Mouse (Mus musculus) G1E (cell line): ENCODE data around the gene Cadps. TPM values are rescaled to one million over a fixed set of nuclear protein-coding genes. Genes with fewer than 3 reads are reported as not detected.

Source experiments
- ATAC-seq: 2 replicates; pipeline ENCODE4 v1.8.0; 2016; ENCODE audit warnings: mild to moderate bottlenecking; ENCODE audit not compliant: insufficient number of reproducible peaks, poor library complexity, low FRiP score, severe bottlenecking; ENCODE audit errors: extremely low read depth
- DNase-seq: peaks from one replicate; pipeline ENCODE4 v3.0.0; 2012; ENCODE audit warnings: low spot score
- H3K27me3 ChIP-seq: 2 replicates; pipeline ENCODE4 v1.6.1; 2012; ENCODE audit warnings: mild to moderate bottlenecking, low read length, inconsistent platforms; ENCODE audit not compliant: insufficient read depth
- H3K36me3 ChIP-seq: replicated peaks from 2 replicates; pipeline ENCODE3; 2012; ENCODE audit warnings: mild to moderate bottlenecking, inconsistent platforms
- H3K4me1 ChIP-seq: 2 replicates; pipeline ENCODE4 v1.6.1; 2012; ENCODE audit warnings: low read depth, low read length, inconsistent platforms, mixed read lengths; ENCODE audit not compliant: insufficient read depth
- H3K4me3 ChIP-seq: 2 replicates; pipeline ENCODE4 v1.5.1; 2012; ENCODE audit warnings: low read depth, mild to moderate bottlenecking, inconsistent platforms, low read length, moderate library complexity, mixed read lengths
- H3K9me3 ChIP-seq: replicated peaks from 2 replicates; pipeline ENCODE4 v1.6.1; 2012; ENCODE audit warnings: inconsistent platforms
- CTCF ChIP-seq: IDR thresholded peaks from 2 replicates; pipeline ENCODE4 v1.5.1; 2012; ENCODE audit warnings: low read depth, low read length, inconsistent platforms, mixed read lengths
- GATA1 ChIP-seq: IDR thresholded peaks from 2 replicates; pipeline ENCODE4 v1.6.1; 2012; ENCODE audit warnings: borderline replicate concordance, low read length, inconsistent platforms, mixed read lengths
- GATA2 ChIP-seq: IDR thresholded peaks from 2 replicates; pipeline ENCODE4 v1.6.1; 2012; ENCODE audit warnings: low read depth, low read length, inconsistent platforms, borderline replicate concordance
- POLR2AphosphoS5 ChIP-seq: IDR thresholded peaks from 2 replicates; pipeline ENCODE4 v1.6.1; 2012; ENCODE audit warnings: low read depth, low read length, inconsistent platforms; ENCODE audit not compliant: insufficient replicate concordance
- TAL1 ChIP-seq: conservative IDR thresholded peaks from 2 replicates; pipeline ENCODE4 v1.6.1; 2012; ENCODE audit warnings: low read depth, low read length, inconsistent platforms, mixed read lengths
- polyA plus RNA-seq: library from polyadenylated mRNA; stranded (reverse); fragments of >175 nt; gene quantifications from 2 replicates; pipeline ENCODE4 v1.2.3, GENCODE M21; 2012
- total RNA-seq, 2 experiments: library from RNA; stranded (forward) in 1 of 2; stranded (reverse) in 1 of 2; fragments of 200-1000 nt in 1 of 2; fragments of >200 nt in 1 of 2; fragmentation: Nextera tagmentation in 1 of 2; gene quantifications; 2 replicates each; pipeline ENCODE4 v1.2.3; 2014 to 2017

Cadps gene
- total and polyA plus RNA-seq, 3 experiments: 0.38 TPM; not detected in 2

DNA sequence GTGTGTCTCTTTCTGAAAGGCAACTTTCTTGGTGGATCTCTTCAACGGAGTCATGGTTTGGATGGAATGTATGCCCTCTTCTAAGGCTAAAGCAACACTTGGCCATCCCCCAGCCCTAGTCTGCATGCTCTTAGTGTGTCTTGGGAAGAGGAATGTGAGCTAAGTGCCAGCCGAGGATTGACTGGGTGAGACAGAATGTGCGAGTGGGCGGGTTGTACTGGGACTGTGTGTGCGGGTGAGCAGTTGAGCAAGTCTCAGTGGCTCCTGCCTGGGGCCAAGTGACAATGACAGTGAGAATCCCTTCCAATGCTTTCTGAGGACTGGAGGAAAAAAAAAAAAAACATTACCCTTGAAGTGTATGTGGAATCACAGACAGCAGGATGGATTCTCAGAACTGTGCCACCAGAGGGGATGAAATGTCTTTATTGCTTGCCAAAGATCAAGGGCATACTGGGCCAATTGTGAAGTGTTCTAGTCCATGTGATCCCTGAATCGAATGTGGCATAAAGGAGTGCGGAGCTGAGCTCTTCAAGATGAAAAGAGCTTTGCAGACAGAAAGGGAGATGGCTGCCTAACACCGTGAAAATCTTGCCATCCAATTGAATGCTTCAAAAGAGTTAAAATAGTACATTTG, 394.7 kb downstream of the Cadps start:
- TF ChIP-seq POLR2AphosphoS5 (no peak), TAL1 (no peak)
- no peaks in the 10 kb centered on the region for H3K9me3 ChIP-seq
- no peaks in the 10 kb centered on the region for H3K36me3 ChIP-seq
- H3K4me1 ChIP-seq: no peaks in the 10 kb centered on the region
- H3K27me3 ChIP-seq: no peaks in the 10 kb centered on the region
- no peak for ATAC-seq
- H3K4me3 ChIP-seq: no peak overlapping the region
- DNase-seq: no peak

DNA sequence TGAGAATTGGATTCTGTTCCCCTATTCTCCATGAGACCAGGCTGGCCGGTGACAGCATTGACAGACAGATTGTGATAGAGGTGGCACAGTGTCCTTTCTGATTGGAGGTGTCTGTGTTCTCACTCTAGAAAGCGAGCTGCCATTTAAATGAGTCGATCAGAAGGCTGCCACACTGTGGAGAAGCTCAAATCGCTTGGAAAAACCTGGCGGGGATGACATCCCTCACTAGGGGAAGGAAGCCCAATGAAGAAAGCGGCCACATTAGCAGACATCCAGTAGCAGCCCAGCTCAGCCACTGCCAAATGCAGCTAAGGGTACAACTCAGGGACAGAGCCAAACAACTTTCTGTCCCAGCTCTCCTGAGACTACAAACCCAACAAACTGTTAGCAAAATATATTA, 397.6 kb downstream of the Cadps start:
- Histone ChIP-seq H3K4me1 (no peaks in the 10 kb centered on the region), H3K36me3 (no peaks in the 10 kb centered on the region), H3K27me3 (no peaks in the 10 kb centered on the region), H3K9me3 (no peaks in the 10 kb centered on the region), H3K4me3 (no peak overlapping the region)
- DNase-seq (no peak), ATAC-seq (no peak)
- TF ChIP-seq GATA2: no peak
- TF ChIP-seq GATA1: no peak
- no peak for TF ChIP-seq POLR2AphosphoS5
- no peak for TF ChIP-seq TAL1
- TF ChIP-seq CTCF: no peak

DNA sequence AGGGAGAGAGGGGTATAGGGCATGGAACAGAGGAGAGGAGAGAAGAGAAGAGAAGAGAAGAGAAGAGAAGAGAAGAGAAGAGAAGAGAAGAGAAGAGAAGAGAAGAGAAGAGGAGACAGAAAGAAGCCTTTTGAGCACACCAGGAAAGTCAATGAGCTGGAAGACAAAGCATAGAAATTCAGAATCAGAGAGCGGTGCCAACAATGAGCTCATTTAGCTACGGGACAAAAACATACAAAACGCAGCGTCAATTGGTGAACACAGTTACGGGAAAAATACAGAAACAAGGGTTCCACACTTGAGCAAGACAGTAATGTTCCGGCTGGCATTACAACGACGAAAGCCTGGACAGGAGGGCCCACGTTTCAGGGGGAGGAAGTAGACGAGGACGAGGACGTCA, 412.6 kb downstream of the Cadps start:
- no peak overlapping the region for H3K4me3 ChIP-seq
- no peaks in the 10 kb centered on the region for H3K27me3 ChIP-seq
- DNase-seq: no peak
- H3K36me3 ChIP-seq: no peaks in the 10 kb centered on the region
- no peak for TF ChIP-seq CTCF
- TF ChIP-seq GATA2: no peak
- no peak for TF ChIP-seq GATA1
- TF ChIP-seq POLR2AphosphoS5: no peak
- TF ChIP-seq TAL1: no peak
- H3K9me3 ChIP-seq: no peaks in the 10 kb centered on the region
- H3K4me1 ChIP-seq: no peaks in the 10 kb centered on the region
- ATAC-seq: no peak

DNA sequence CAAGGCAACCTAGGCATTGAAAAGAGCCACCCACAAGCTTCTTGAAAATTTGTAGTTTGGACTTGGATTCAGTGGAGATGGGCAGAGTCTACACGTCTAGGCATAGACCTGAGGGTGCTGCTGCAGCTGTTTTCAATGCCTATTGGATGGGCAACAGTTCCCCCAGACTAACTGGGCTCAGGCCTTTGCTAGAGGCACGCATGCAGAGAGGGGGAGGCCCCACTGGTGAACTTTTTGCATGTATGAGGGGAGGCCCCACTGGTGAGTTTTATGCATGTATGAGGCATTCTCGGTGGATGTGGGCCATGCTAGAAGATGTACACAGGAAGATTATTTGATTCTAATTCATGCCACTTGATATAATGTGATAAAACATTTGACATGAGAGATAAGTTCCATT, 413.1 kb downstream of the Cadps start:
- DNase-seq (no peak), ATAC-seq (no peak)
- TF ChIP-seq POLR2AphosphoS5: no peak
- TF ChIP-seq GATA2: no peak
- TF ChIP-seq CTCF: no peak
- TF ChIP-seq GATA1: no peak
- no peak for TF ChIP-seq TAL1
- Histone ChIP-seq H3K27me3 (no peaks in the 10 kb centered on the region), H3K9me3 (no peaks in the 10 kb centered on the region), H3K4me1 (no peaks in the 10 kb centered on the region), H3K36me3 (no peaks in the 10 kb centered on the region), H3K4me3 (no peak overlapping the region)

DNA sequence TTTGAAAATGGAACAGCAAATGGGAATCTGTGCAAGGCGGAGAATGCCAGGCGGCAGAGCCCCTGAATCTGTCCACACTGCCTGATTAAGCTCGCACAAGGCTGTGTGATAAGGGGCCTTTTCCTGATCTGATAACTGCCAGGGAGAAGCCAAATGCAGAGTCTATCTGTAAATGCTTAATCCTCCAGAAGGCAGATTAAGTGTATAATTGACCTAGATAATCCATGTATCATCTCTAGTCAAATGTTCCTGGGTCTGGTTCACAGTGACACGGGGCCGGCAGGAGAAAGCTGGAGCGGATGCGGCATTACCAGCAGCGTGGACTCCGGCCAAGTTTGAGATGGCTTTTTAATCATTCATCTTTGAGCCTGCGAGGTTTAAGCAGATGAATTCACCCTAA, 416.3 kb downstream of the Cadps start:
- TF ChIP-seq GATA1 (no peak), GATA2 (no peak), TAL1 (no peak), CTCF (no peak), POLR2AphosphoS5 (no peak)
- no peak for ATAC-seq
- Histone ChIP-seq H3K4me3 (no peak overlapping the region), H3K9me3 (no peaks in the 10 kb centered on the region), H3K36me3 (no peaks in the 10 kb centered on the region), H3K4me1 (no peaks in the 10 kb centered on the region), H3K27me3 (no peaks in the 10 kb centered on the region)
- no peak for DNase-seq

DNA sequence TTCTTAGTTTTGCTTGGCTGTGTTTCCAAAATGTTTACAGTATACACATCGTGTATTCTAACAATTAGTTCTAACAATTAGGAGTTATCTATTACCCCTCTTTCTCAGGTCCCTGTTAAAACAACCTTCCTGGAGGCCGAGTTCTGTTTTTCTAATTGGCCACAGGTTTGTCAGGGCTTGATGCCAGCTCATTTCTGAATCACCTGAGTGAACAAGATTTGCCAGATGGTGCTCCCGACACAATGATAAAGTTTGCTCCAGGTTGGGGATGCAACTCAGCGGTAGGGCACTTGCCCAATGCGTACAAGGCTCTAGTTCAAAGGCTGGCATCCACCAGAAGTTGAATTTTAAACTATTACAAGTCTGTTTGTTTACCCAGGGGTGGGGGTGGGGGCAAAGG, 417.7 kb downstream of the Cadps start:
- Histone ChIP-seq H3K4me3 (no peak overlapping the region), H3K4me1 (no peaks in the 10 kb centered on the region), H3K9me3 (no peaks in the 10 kb centered on the region), H3K36me3 (no peaks in the 10 kb centered on the region), H3K27me3 (no peaks in the 10 kb centered on the region)
- TF ChIP-seq TAL1: no peak
- TF ChIP-seq CTCF: no peak
- TF ChIP-seq GATA1: no peak
- no peak for TF ChIP-seq POLR2AphosphoS5
- TF ChIP-seq GATA2: no peak
- ATAC-seq: no peak
- no peak for DNase-seq

DNA sequence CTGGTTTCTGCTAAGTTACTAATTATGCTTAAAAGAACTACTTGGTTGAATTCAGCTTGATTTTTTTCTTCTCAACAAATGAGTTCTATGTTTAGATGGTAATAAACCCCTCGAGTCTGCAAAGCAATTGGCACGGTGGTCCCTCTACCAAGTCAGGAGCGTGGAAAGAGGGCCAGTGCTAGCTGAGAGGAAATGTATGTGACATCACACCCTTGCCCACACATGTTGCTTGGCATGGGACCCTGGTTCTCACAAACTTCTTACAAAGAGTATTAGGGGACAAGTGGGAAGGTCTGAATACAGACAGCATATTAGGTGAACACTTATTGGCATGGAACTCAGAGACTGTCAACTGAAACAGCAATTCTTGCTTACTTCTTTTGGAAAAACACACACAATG, 418.2 kb downstream of the Cadps start:
- H3K36me3 ChIP-seq: no peaks in the 10 kb centered on the region
- no peaks in the 10 kb centered on the region for H3K9me3 ChIP-seq
- DNase-seq (no peak), ATAC-seq (no peak)
- TF ChIP-seq POLR2AphosphoS5: no peak
- TF ChIP-seq CTCF: no peak
- TF ChIP-seq GATA1: no peak
- TF ChIP-seq TAL1: no peak
- TF ChIP-seq GATA2: no peak
- no peaks in the 10 kb centered on the region for H3K4me1 ChIP-seq
- H3K27me3 ChIP-seq: no peaks in the 10 kb centered on the region
- H3K4me3 ChIP-seq: no peak overlapping the region
